Mouse (Mus musculus) heart, embryonic 14.5 days (tissue): ENCODE data around the gene Retn. TPM values are rescaled to one million over a fixed set of nuclear protein-coding genes. Genes with fewer than 3 reads are reported as not detected.
A peak's percentile ranks its signal among the peaks of the same experiment; 100 is the strongest.

Experiments
- ATAC-seq: fragments of 200-750 bp; cut with Nextera tagmentation; 2 replicates; pipeline ENCODE4 v1.8.0; 2017; ENCODE audit warnings: low read depth, moderate TSS enrichment; ENCODE audit not compliant: insufficient number of reproducible peaks, insufficient read depth, low FRiP score
- H3K27ac ChIP-seq, 2 experiments: fragments of 200-500 bp in 1 of 2; fragments of 300-500 bp in 1 of 2; sonication (generic) in 1 of 2; replicated peaks in 1 of 2; 2 replicates each; pipeline ENCODE4 v1.5.1; 2012 to 2014; ENCODE audit warnings: low read depth in 2 of 2, low read length in 2 of 2, control low read depth in 1 of 2, mild to moderate bottlenecking in 1 of 2, mixed read lengths in 1 of 2; ENCODE audit not compliant: control insufficient read depth in 1 of 2, insufficient read depth in 1 of 2
- H3K27me3 ChIP-seq: fragments of 300-500 bp; sonication (generic); 2 replicates; pipeline ENCODE4 v1.6.1; 2014; ENCODE audit warnings: mild to moderate bottlenecking, low read length, control low read depth; ENCODE audit not compliant: control insufficient read depth, insufficient read depth
- H3K36me3 ChIP-seq: fragments of 300-500 bp; sonication (generic); 2 replicates; pipeline ENCODE4 v1.6.1; 2014; ENCODE audit warnings: mild to moderate bottlenecking, control low read depth, low read length, mixed read lengths; ENCODE audit not compliant: control insufficient read depth, insufficient read depth
- H3K4me1 ChIP-seq, 2 experiments: fragments of 200-500 bp in 1 of 2; fragments of 300-500 bp in 1 of 2; sonication (generic) in 1 of 2; 2 replicates each; pipeline ENCODE4 v1.6.1; 2012 to 2014; ENCODE audit warnings: low read length in 2 of 2, control low read depth in 1 of 2, mixed read lengths in 1 of 2; ENCODE audit not compliant: control insufficient read depth in 2 of 2, insufficient read depth in 2 of 2
- H3K4me2 ChIP-seq: fragments of 300-500 bp; sonication (generic); 2 replicates; pipeline ENCODE4 v1.6.1; 2014; ENCODE audit warnings: mild to moderate bottlenecking, low read length
- H3K4me3 ChIP-seq, 2 experiments: fragments of 200-500 bp in 1 of 2; fragments of 300-500 bp in 1 of 2; sonication (generic) in 1 of 2; 2 replicates each; pipeline ENCODE4 v1.5.1; 2012 to 2014; ENCODE audit warnings: low read length in 2 of 2, mild to moderate bottlenecking in 2 of 2, control low read depth in 1 of 2, low read depth in 1 of 2, moderate library complexity in 1 of 2; ENCODE audit not compliant: control insufficient read depth in 1 of 2, insufficient read depth in 1 of 2
- H3K9ac ChIP-seq: fragments of 300-500 bp; sonication (generic); 2 replicates; pipeline ENCODE4 v1.6.1; 2014; ENCODE audit warnings: mild to moderate bottlenecking, low read length
- H3K9me3 ChIP-seq: fragments of 300-500 bp; sonication (generic); 2 replicates; pipeline ENCODE4 v1.6.1; 2016; ENCODE audit warnings: low read length, control low read depth; ENCODE audit not compliant: control insufficient read depth
- WGBS: fragments of 180-500 bp; shearing (Covaris S2); extraction: QIAGEN DNeasy Blood & Tissue Kit; methylation state at CpG from one replicate; pipeline ENCODE4 v1.1.7; 2014; 5-methylcytosine and 5-hydroxymethylcytosine counted together
- polyA plus RNA-seq: library from polyadenylated mRNA; unstranded; fragments of >200 nt; fragmentation: Nextera tagmentation; extraction: Ambion mirVana; gene quantifications from 2 replicates; pipeline ENCODE4 v1.2.1, GENCODE M21; 2014

Retn gene
- polyA plus RNA-seq, 1 experiment from 2014 or later = not detected

GRCm38 (mm10) chr8:3625445-3625844 is 30.1 kb upstream of the Retn start, which contains the start of gene Pcp2:
TSS of gene Pcp2 (minus strand) at chr8:3625545.
- Histone ChIP-seq H3K27me3 (peaks cover 10% of the 10 kb centered on the region; the same call in 1 of the 2 replicates), H3K4me3 (no peak within 1 kb of the TSS), H3K36me3 (0 out of 2 replicates have a peak, but pooled peaks cover 3% of the 10 kb centered on the region), H3K9me3 (no peaks in the 10 kb centered on the region), H3K4me1 (peaks cover 4 to 7% of the 10 kb centered on the region in 2 experiments), H3K9ac (no peak within 1 kb of the TSS), H3K4me2 (no peak within 1 kb of the TSS), H3K27ac (no peak within 1 kb of the TSS)
- WGBS = 69% methylated on average over 1 of the region's 1 CpGs
- no peak for ATAC-seq

- H3K9ac ChIP-seq = no peak overlapping the region
- ATAC-seq = no peak
- H3K36me3 ChIP-seq = 0 out of 2 replicates have a peak, but pooled peaks cover 3% of the 10 kb centered on the region
- H3K27ac ChIP-seq = no peak overlapping the region
- H3K9me3 ChIP-seq = no peaks in the 10 kb centered on the region
- WGBS = 42% methylated on average over 5 of the region's 5 CpGs
- H3K4me1 ChIP-seq = peaks cover 6 to 7% of the 10 kb centered on the region in 2 experiments; a peak in 3 of 4 replicates
- peaks cover 10% of the 10 kb centered on the region; the same call in 1 of the 2 replicates for H3K27me3 ChIP-seq
- H3K4me2 ChIP-seq = no peak overlapping the region
- no peak overlapping the region for H3K4me3 ChIP-seq
These were observed 28.6 kb upstream of the Retn start for GRCm38 (mm10) chr8:3626971-3627370.

- H3K9me3 ChIP-seq = no peaks in the 10 kb centered on the region
- H3K4me1 ChIP-seq = peaks cover 5% of the 10 kb centered on the region in 2 experiments; a peak in 2 of 4 replicates
- 20% methylated on average over 5 of the region's 5 CpGs for WGBS
- no peak overlapping the region for H3K4me3 ChIP-seq
- H3K4me2 ChIP-seq = no peak overlapping the region
- peaks cover 10% of the 10 kb centered on the region; the same call in 1 of the 2 replicates for H3K27me3 ChIP-seq
- no peak for ATAC-seq
- no peak overlapping the region for H3K9ac ChIP-seq
- no peak overlapping the region for H3K27ac ChIP-seq
- H3K36me3 ChIP-seq = 0 out of 2 replicates have a peak, but pooled peaks cover 3% of the 10 kb centered on the region
These were observed 27.6 kb upstream of the Retn start for GRCm38 (mm10) chr8:3628014-3628413.

- peak within 1 kb of the TSS; percentile 54 to 68 for H3K4me3 ChIP-seq
- peak within 1 kb of the TSS; percentile 73 for H3K9ac ChIP-seq
- WGBS = 4% methylated on average over 47 of the region's 47 CpGs
- H3K9me3 ChIP-seq = no peaks in the 10 kb centered on the region
- peaks cover 10% of the 10 kb centered on the region; the same call in 1 of the 2 replicates for H3K27me3 ChIP-seq
- H3K4me2 ChIP-seq = peak within 1 kb of the TSS; percentile 87
- peak; percentile 80 for ATAC-seq
- H3K27ac ChIP-seq = no peak within 1 kb of the TSS
- H3K36me3 ChIP-seq = peaks cover 16% of the 10 kb centered on the region
- peaks cover 5% of the 10 kb centered on the region in 2 experiments; a peak in 2 of 4 replicates for H3K4me1 ChIP-seq
These were observed 24.7 kb upstream of the Retn start, which contains the start of gene Stxbp2 for GRCm38 (mm10) chr8:3630647-3631477. TSS of gene Stxbp2 (plus strand) at chr8:3630955.

- peaks cover 10% of the 10 kb centered on the region; the same call in 1 of the 2 replicates for H3K27me3 ChIP-seq
- H3K9me3 ChIP-seq = no peaks in the 10 kb centered on the region
- peaks cover 5% of the 10 kb centered on the region in 2 experiments; a peak in 2 of 4 replicates for H3K4me1 ChIP-seq
- peak overlapping the region; percentile 87 for H3K4me2 ChIP-seq
- H3K4me3 ChIP-seq = peak overlapping the region; percentile 54 to 68
- H3K9ac ChIP-seq = peak overlapping the region; percentile 73
- ATAC-seq = 0 out of 2 replicates have a peak, but pooled peaks have one; percentile 6
- peaks cover 22% of the 10 kb centered on the region for H3K36me3 ChIP-seq
- 10% methylated on average over 8 of the region's 8 CpGs for WGBS
- no peak overlapping the region for H3K27ac ChIP-seq
These were observed 24.1 kb upstream of the Retn start for GRCm38 (mm10) chr8:3631478-3631875.

GRCm38 (mm10) chr8:3645804-3646203 is 9.8 kb upstream of the Retn start:
- Histone ChIP-seq H3K4me3 (no peak overlapping the region), H3K27me3 (no peaks in the 10 kb centered on the region), H3K27ac (no peak overlapping the region), H3K9me3 (no peaks in the 10 kb centered on the region), H3K36me3 (peaks cover 8% of the 10 kb centered on the region; the same call in 1 of the 2 replicates), H3K4me1 (no peaks in the 10 kb centered on the region), H3K9ac (no peak overlapping the region), H3K4me2 (no peak overlapping the region)
- ATAC-seq = no peak
- WGBS = 23% methylated on average over 5 of the region's 5 CpGs

GRCm38 (mm10) chr8:3646824-3647531 is 8.6 kb upstream of the Retn start:
- H3K36me3 ChIP-seq = no peaks in the 10 kb centered on the region
- no peak overlapping the region for H3K9ac ChIP-seq
- no peaks in the 10 kb centered on the region for H3K9me3 ChIP-seq
- 73% methylated on average over 6 of the region's 6 CpGs for WGBS
- H3K4me2 ChIP-seq = no peak overlapping the region
- no peak for ATAC-seq
- H3K4me3 ChIP-seq = no peak overlapping the region
- H3K27me3 ChIP-seq = no peaks in the 10 kb centered on the region
- no peak overlapping the region for H3K27ac ChIP-seq
- no peaks in the 10 kb centered on the region for H3K4me1 ChIP-seq
